Mouse (Mus musculus) stomach, embryonic 16.5 days (tissue): ENCODE data around the gene Neurod2. TPM values are rescaled to one million over a fixed set of nuclear protein-coding genes. Genes with fewer than 3 reads are reported as not detected.

ENCODE experiments used
- ATAC-seq: fragments of 200-750 bp; cut with Nextera tagmentation; 2 replicates; pipeline ENCODE4 v1.8.0; 2017; ENCODE audit warnings: moderate number of reproducible peaks, moderate TSS enrichment; ENCODE audit not compliant: insufficient read depth, low FRiP score
- H3K27ac ChIP-seq: fragments of 300-500 bp; sonication (generic); 2 replicates; pipeline ENCODE4 v1.5.1; 2014; ENCODE audit warnings: low read length
- H3K27me3 ChIP-seq: fragments of 300-500 bp; sonication (generic); 2 replicates; pipeline ENCODE4 v1.6.1; 2014; ENCODE audit warnings: low read length, control low read depth, mixed read lengths; ENCODE audit not compliant: control insufficient read depth, insufficient read depth
- H3K36me3 ChIP-seq: fragments of 300-500 bp; sonication (generic); 2 replicates; pipeline ENCODE4 v1.6.1; 2014; ENCODE audit warnings: low read length; ENCODE audit not compliant: control insufficient read depth, insufficient read depth
- H3K4me1 ChIP-seq: fragments of 300-500 bp; sonication (generic); 2 replicates; pipeline ENCODE4 v1.6.1; 2014; ENCODE audit warnings: low read length, control low read depth, mixed read lengths; ENCODE audit not compliant: control insufficient read depth, insufficient read depth
- H3K4me2 ChIP-seq: fragments of 300-500 bp; sonication (generic); 2 replicates; pipeline ENCODE4 v1.6.1; 2014; ENCODE audit warnings: low read depth, low read length, mixed read lengths
- H3K4me3 ChIP-seq: fragments of 300-500 bp; sonication (generic); replicated peaks from 2 replicates; pipeline ENCODE4 v1.5.1; 2014; ENCODE audit warnings: mild to moderate bottlenecking, low read length
- H3K9ac ChIP-seq: fragments of 300-500 bp; sonication (generic); 2 replicates; pipeline ENCODE4 v1.6.1; 2014; ENCODE audit warnings: low read length
- H3K9me3 ChIP-seq: fragments of 300-500 bp; sonication (generic); replicated peaks from 2 replicates; pipeline ENCODE4 v1.6.1; 2016; ENCODE audit warnings: low read length, control low read depth; ENCODE audit not compliant: control insufficient read depth
- WGBS: fragments of 180-500 bp; shearing (Covaris S2); extraction: QIAGEN DNeasy Blood & Tissue Kit; methylation state at CpG from one replicate; pipeline ENCODE4 v1.1.7; 2014; 5-methylcytosine and 5-hydroxymethylcytosine counted together
- polyA plus RNA-seq: library from polyadenylated mRNA; unstranded; fragments of >200 nt; fragmentation: Nextera tagmentation; extraction: Ambion mirVana; gene quantifications from 2 replicates; pipeline ENCODE4 v1.2.1, GENCODE M21; 2015

Neurod2 gene
- polyA plus RNA-seq, 1 experiment from 2014 or later = not detected

- H3K4me2 ChIP-seq = peak overlapping the region; percentile 73
- peaks cover under 1% of the 10 kb centered on the region; the same call in 1 of the 2 replicates for H3K27me3 ChIP-seq
- H3K4me1 ChIP-seq = peaks cover 33% of the 10 kb centered on the region
- no peaks in the 10 kb centered on the region for H3K36me3 ChIP-seq
- peak overlapping the region; percentile 94 for H3K27ac ChIP-seq
- peak; percentile 63 for ATAC-seq
- no peak overlapping the region for H3K4me3 ChIP-seq
- H3K9ac ChIP-seq = no peak overlapping the region; the same call in 1 of the 2 replicates
- no peaks in the 10 kb centered on the region for H3K9me3 ChIP-seq
- WGBS = 66% methylated on average over 7 of the region's 7 CpGs
These were observed 27.4 kb upstream of the Neurod2 start for GRCm38 (mm10) chr11:98356625-98357394.

DNA sequence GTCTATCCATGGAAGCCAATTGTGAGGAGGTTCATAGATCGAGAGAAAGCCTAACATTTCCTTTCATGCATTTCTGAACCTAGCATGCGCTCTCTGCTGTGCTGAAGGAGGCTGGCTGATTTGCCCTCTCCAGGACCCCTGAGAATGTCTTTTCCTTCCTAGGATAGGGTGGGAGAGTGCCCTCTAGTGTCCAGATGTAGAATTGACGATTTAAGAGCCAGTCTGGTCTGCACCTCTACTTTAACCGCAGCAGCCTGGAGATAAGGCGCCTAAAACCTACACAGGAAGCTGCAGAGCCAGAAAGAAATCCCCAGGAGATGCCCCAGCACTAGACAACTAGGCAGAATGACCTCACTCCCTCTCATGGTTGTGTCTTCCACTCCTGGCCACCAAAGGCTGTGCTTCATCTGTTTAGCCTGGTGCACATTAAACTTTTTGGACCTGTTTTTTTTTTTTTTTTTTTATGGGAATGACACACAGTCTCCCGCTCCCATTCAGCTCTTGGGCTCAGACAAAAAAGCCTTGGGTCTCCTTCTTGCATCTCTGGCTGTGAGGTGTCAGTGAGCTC lies 26.4 kb upstream of the Neurod2 start:
- Histone ChIP-seq H3K4me1 (peaks cover 29% of the 10 kb centered on the region), H3K27me3 (peaks cover 11% of the 10 kb centered on the region)

DNA sequence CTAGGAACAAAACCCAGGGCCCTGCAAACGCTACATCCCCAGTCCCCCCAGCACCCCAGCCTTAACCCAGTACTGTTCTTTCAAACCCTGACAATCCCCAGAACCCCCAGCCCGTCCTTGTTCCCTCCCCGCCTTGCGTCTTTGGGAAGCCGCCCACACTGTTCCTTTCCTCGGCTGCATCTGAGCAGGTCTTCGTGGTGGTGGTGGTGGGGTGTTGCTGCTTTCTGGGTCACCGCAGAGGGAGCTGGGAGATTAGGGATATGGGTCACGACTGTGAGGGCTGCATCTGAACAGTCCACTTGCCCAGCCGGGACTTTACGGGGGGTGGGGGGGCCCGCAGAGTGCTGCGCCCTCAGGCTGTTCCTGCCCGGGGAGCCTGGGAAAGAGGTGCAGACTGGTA lies 25.0 kb upstream of the Neurod2 start:
- H3K4me1 ChIP-seq = peaks cover 24% of the 10 kb centered on the region
- no peaks in the 10 kb centered on the region for H3K36me3 ChIP-seq
- H3K27ac ChIP-seq = no peak overlapping the region
- no peaks in the 10 kb centered on the region for H3K9me3 ChIP-seq
- no peak overlapping the region for H3K4me3 ChIP-seq
- H3K9ac ChIP-seq = no peak overlapping the region
- peaks cover 23% of the 10 kb centered on the region for H3K27me3 ChIP-seq
- no peak for ATAC-seq
- 65% methylated on average over 14 of the region's 14 CpGs for WGBS
- H3K4me2 ChIP-seq = no peak overlapping the region

More for the DNA sequence above, 26.4 kb upstream of the Neurod2 start:
- H3K4me3 ChIP-seq = no peak overlapping the region
- WGBS = 11% methylated on average over 6 of the region's 6 CpGs
- no peak overlapping the region for H3K9ac ChIP-seq
- H3K27ac ChIP-seq = peak overlapping the region; percentile 94; the same call in 1 of the 2 replicates
- H3K9me3 ChIP-seq = no peaks in the 10 kb centered on the region
- no peak overlapping the region for H3K4me2 ChIP-seq
- no peaks in the 10 kb centered on the region for H3K36me3 ChIP-seq
- ATAC-seq = no peak

DNA sequence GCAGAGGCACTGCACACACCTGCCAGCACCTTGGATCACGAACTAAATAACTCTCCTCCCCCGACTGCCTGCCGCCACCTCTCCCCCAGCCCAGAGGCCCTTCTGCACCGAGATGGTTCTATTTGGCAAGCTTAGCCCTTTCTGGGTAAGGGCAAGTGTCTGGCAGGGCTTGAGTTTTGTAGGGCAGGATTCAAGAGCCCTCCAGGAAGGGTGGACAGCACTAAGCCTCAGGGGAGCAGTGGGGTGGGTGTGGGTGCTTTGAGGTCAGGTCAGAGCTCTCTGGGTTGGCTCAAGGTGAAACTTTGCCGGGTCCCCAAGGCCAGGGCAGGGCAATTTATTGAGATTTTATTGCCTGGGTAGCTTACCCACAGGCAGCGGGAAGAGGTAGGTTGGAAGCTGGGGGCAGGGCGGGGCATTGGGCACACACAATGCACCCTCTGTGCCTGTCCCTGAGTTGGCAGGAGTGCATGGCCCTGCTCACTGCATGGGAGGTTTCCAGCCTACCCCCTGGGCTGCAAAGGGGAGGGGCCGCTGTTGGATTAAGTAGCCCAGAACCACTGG lies 24.3 kb upstream of the Neurod2 start:
- 33% methylated on average over 8 of the region's 8 CpGs for WGBS
- no peak for ATAC-seq
- no peak overlapping the region for H3K9ac ChIP-seq
- H3K36me3 ChIP-seq = no peaks in the 10 kb centered on the region
- H3K4me1 ChIP-seq = peaks cover 17% of the 10 kb centered on the region
- H3K4me2 ChIP-seq = no peak overlapping the region
- no peak overlapping the region for H3K27ac ChIP-seq
- H3K27me3 ChIP-seq = peaks cover 30% of the 10 kb centered on the region
- H3K4me3 ChIP-seq = no peak overlapping the region
- H3K9me3 ChIP-seq = no peaks in the 10 kb centered on the region

DNA sequence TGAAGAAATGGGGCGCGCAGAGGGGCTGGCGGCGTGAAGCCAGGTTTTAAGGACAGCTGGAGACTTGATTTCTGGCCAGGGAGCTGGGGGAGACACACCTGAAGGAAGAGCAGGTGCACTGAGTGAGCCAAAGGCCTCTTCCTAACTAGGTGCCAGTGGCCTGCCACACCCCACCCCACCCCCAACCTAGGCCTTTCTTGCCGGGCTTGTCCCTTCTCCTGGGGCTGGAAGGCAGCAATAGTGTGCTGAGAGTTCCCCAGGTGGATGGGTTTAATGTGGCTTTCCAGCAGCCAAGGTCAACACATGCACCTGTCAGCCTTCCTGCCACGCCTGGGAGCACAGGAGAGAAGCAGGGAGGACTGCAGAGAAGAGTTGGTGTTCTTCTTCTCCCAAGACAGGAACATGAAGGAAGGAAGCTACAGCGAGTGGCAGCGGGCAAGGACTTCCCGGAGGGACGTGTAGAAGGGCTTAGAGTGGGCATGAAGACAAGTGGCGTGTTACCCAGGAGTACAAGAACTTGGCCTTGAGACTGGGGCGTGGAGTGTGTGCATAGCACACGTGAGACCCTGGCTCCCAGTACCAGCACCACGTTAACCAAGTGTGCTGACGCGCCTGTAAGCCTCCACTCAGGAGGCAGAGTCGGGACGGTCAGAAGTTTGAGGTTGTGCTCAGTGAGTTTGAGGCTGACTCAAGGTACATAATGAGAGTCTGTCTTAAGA lies 23.0 kb upstream of the Neurod2 start:
- H3K9ac ChIP-seq = no peak overlapping the region
- no peak overlapping the region for H3K4me3 ChIP-seq
- ATAC-seq = no peak
- no peak overlapping the region for H3K4me2 ChIP-seq
- WGBS = 62% methylated on average over 18 of the region's 18 CpGs
- peaks cover 20% of the 10 kb centered on the region for H3K4me1 ChIP-seq
- peak overlapping the region; percentile 60 for H3K27ac ChIP-seq
- no peaks in the 10 kb centered on the region for H3K36me3 ChIP-seq
- H3K9me3 ChIP-seq = no peaks in the 10 kb centered on the region
- peaks cover 41% of the 10 kb centered on the region for H3K27me3 ChIP-seq

DNA sequence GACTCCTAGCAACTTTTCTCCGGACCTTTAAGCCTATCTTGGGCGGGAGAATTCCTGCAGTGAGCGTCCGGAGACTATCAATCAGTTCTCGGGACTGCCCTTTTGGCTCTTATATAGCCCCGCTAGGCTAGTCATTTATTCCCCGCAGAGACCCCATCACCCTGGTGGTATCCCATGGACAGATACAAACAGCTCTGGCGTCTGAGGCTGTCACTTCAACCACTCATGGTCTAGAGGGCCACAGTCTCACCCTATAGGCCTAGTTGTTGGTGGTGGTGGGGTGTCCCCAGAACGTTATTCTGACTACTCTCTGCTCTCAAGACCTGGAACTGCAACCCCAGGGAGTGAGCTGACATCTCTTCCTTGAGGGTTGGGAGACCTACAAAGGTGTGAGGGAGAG lies 19.9 kb upstream of the Neurod2 start:
- WGBS = 17% methylated on average over 9 of the region's 9 CpGs
- peak overlapping the region; percentile 76 for H3K9ac ChIP-seq
- peak overlapping the region; percentile 97 for H3K4me2 ChIP-seq
- no peak for ATAC-seq
- peak overlapping the region; percentile 60 for H3K4me3 ChIP-seq
- H3K27me3 ChIP-seq = peaks cover 57% of the 10 kb centered on the region
- H3K9me3 ChIP-seq = no peaks in the 10 kb centered on the region
- H3K36me3 ChIP-seq = no peaks in the 10 kb centered on the region
- H3K27ac ChIP-seq = no peak overlapping the region
- H3K4me1 ChIP-seq = peaks cover 7% of the 10 kb centered on the region; the same call in 1 of the 2 replicates

DNA sequence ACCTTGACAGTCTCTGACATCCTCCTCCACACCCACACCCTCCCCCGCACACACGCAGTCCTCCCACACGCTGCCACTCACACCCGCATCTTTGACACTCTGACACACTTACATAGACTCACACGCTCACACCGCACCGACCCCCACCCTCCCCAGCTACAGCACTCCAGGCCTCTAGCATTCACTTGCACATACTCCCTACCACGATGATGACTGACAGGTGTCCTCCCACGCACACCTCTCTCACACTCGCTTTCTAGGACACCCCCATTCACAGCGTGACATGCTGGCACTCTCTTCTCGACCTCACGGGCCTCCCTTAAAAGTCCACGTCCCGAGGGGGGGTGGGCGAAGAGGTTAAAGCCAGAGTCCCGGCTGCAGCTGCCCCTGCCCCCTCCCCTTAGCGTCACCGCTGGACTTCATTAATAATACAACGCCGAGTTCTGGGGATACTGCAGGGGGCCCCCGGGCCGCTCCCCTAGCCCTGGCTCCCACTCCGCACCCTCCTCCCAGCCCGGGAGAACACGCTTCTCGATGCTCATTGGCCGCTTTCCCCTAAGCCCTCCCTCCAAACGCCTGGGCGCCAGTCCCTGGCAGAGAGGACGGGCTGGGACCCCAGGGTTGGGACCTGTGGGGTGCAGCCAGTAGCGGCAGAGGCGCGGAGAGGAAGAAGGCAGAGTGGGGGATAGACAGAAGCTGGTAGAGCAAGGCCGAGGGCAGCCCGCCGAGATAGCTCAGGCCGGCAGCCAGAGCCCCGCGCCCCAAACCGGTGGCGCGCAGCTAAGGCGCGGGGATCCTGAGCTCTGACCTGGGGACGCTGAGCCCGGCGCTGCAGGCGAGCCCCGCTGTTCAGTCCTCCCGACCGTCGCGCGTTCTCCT lies 18.9 kb upstream of the Neurod2 start, which contains the start of gene Ppp1r1b:
TSS of gene Ppp1r1b (plus strand) at position 322 of the 879 bp plus-strand sequence.
- under 1% methylated on average over 53 of the region's 55 CpGs for WGBS
- peak; percentile 65; the same call in 1 of the 2 replicates for ATAC-seq
- Histone ChIP-seq H3K9ac (peak within 1 kb of the TSS; percentile 76), H3K27ac (no peak within 1 kb of the TSS), H3K4me1 (peaks cover 7% of the 10 kb centered on the region; the same call in 1 of the 2 replicates), H3K36me3 (no peaks in the 10 kb centered on the region), H3K4me3 (peak within 1 kb of the TSS; percentile 60), H3K9me3 (no peaks in the 10 kb centered on the region), H3K4me2 (peak within 1 kb of the TSS; percentile 97), H3K27me3 (peaks cover 57% of the 10 kb centered on the region)

DNA sequence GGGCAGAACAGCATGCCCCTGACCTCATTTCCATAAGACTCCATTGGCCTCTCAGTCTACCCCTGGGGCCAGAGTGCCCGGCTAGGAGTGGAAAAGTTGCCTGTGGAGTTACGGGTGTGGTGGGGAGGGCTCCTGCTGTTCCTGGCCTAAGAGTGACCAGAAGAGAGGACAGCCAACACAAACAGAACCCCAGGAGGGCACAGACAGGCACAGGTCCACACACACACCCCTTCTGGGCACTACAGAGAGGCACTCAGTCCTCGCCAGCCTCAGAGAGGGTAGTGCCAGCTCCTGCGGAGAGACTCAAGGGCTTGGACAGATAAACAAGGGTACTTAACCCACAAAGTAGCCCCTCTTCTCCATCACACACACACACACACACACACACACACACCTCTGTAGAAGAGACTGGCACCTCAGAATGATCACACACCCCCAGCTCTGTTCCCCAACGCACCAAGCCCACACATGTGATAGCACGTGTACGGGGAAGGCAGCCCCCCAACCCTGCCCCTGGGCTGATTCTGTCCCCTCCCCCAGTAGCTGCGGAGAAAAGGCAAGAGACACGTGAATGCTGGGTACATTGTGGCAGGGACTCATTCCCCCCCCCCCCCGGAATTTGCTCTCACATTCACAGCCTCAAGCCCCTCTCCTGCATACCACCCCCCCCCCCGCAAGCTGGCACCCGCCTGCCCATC lies 18.1 kb upstream of the Neurod2 start:
- H3K9ac ChIP-seq = no peak overlapping the region
- H3K27ac ChIP-seq = no peak overlapping the region
- H3K27me3 ChIP-seq = peaks cover 57% of the 10 kb centered on the region
- 8% methylated on average over 10 of the region's 12 CpGs for WGBS
- H3K36me3 ChIP-seq = no peaks in the 10 kb centered on the region
- no peak overlapping the region for H3K4me3 ChIP-seq
- H3K9me3 ChIP-seq = no peaks in the 10 kb centered on the region
- H3K4me1 ChIP-seq = peaks cover 7% of the 10 kb centered on the region; the same call in 1 of the 2 replicates
- ATAC-seq = no peak
- peak overlapping the region; percentile 97; the same call in 1 of the 2 replicates for H3K4me2 ChIP-seq
